Mouse (Mus musculus) ES-E14 (cell line): ENCODE data around the gene Rec114. TPM values are rescaled to one million over a fixed set of nuclear protein-coding genes. Genes with fewer than 3 reads are reported as not detected.
A peak's percentile ranks its signal among the peaks of the same experiment; 100 is the strongest.

Experiments used
- DNase-seq: peaks from one replicate; pipeline ENCODE4 v3.0.0-alpha.2; 2013; ENCODE audit warnings: low read depth, low spot score
- H3K27ac ChIP-seq: 2 replicates; pipeline ENCODE4 v1.5.1; 2012; ENCODE audit warnings: low read depth, mild to moderate bottlenecking, low read length, moderate library complexity, mixed read lengths; ENCODE audit not compliant: poor library complexity, insufficient read depth, severe bottlenecking
- H3K36me3 ChIP-seq: 2 replicates; pipeline ENCODE4 v1.6.1; 2012; ENCODE audit warnings: mild to moderate bottlenecking, low read length, moderate library complexity, mixed read lengths; ENCODE audit not compliant: control insufficient read depth, poor library complexity, insufficient read depth, severe bottlenecking
- H3K4me1 ChIP-seq, 2 experiments: fragments of 150-350 bp in 1 of 2; sonication (generic) in 1 of 2; 2 replicates each; pipeline ENCODE4 v1.6.1; 2012; ENCODE audit warnings: low read length in 2 of 2, mild to moderate bottlenecking in 1 of 2, mixed read lengths in 1 of 2; ENCODE audit not compliant: control insufficient read depth in 2 of 2, insufficient read depth in 2 of 2, poor library complexity in 1 of 2
- H3K4me3 ChIP-seq, 2 experiments: fragments of 150-350 bp in 1 of 2; sonication (generic) in 1 of 2; 2 replicates each; pipeline ENCODE4 v1.5.1; 2012; ENCODE audit warnings: low read length in 2 of 2, low read depth in 1 of 2, mild to moderate bottlenecking in 1 of 2, mixed read lengths in 1 of 2; ENCODE audit not compliant: insufficient read depth in 1 of 2, poor library complexity in 1 of 2, severe bottlenecking in 1 of 2
- H3K9ac ChIP-seq: 2 replicates; pipeline ENCODE4 v1.6.1; 2012; ENCODE audit warnings: low read depth, mild to moderate bottlenecking, low read length, mixed read lengths; ENCODE audit not compliant: poor library complexity, insufficient read depth, severe bottlenecking
- H3K9me3 ChIP-seq: fragments of 150-350 bp; sonication (generic); 2 replicates; pipeline ENCODE4 v1.6.1; 2012; ENCODE audit warnings: low read depth, mild to moderate bottlenecking, low read length; ENCODE audit not compliant: control insufficient read depth, insufficient read depth
- CHD2 ChIP-seq: IDR thresholded peaks from 2 replicates; pipeline ENCODE4 v1.6.1; 2014; ENCODE audit warnings: mild to moderate bottlenecking, low read depth, low read length, inconsistent platforms
- HCFC1 ChIP-seq: IDR thresholded peaks from 2 replicates; pipeline ENCODE4 v1.6.1; 2012; ENCODE audit warnings: low read length, inconsistent platforms, borderline replicate concordance; ENCODE audit not compliant: insufficient read depth
- MAFK ChIP-seq: IDR thresholded peaks from 2 replicates; pipeline ENCODE4 v1.6.1; 2014; ENCODE audit warnings: mild to moderate bottlenecking, low read depth, low read length, inconsistent platforms; ENCODE audit not compliant: insufficient read depth
- ZC3H11A ChIP-seq: IDR thresholded peaks from 2 replicates; pipeline ENCODE4 v1.6.1; 2012; ENCODE audit warnings: low read depth, mild to moderate bottlenecking, inconsistent platforms, low read length, borderline replicate concordance
- ZNF384 ChIP-seq: IDR thresholded peaks from 2 replicates; pipeline ENCODE4 v1.6.1; 2012; ENCODE audit warnings: low read depth, low read length, inconsistent platforms
- in situ Hi-C, 2 experiments: fragments of 600-800 bp; cut with MboI; formaldehyde crosslinking; loops; one replicate each; pipeline ENCODE4 v1.15.1; 2025; ENCODE audit warnings: low sequenced_read_pairs in 2 of 2, inconsistent platforms in 1 of 2; ENCODE audit not compliant: unreplicated experiment in 2 of 2
- total RNA-seq: library from RNA; depleted of rRNA; stranded (reverse); fragments of 300-350 nt; gene quantifications from 2 replicates; pipeline ENCODE4 v1.2.3, GENCODE M21; 2012

Rec114 gene
- total RNA-seq, 1 experiment = 16.7 TPM

GRCm38 (mm10) chr9:58716886-58717285 lies 26.9 kb downstream of the Rec114 start:
- no peaks in the 10 kb centered on the region for H3K4me1 ChIP-seq
- in situ Hi-C loops = no loop called here
- H3K27ac ChIP-seq = no peak overlapping the region
- no peak overlapping the region for H3K9ac ChIP-seq
- no peaks in the 10 kb centered on the region for H3K36me3 ChIP-seq
- no peaks in the 10 kb centered on the region for H3K9me3 ChIP-seq
- DNase-seq = no peak
- TF ChIP-seq ZNF384 (no peak), CHD2 (no peak)
- H3K4me3 ChIP-seq = no peak overlapping the region

- H3K4me3 ChIP-seq = no peak overlapping the region
- H3K36me3 ChIP-seq = no peaks in the 10 kb centered on the region
- no peak overlapping the region for H3K27ac ChIP-seq
- TF ChIP-seq ZNF384 (no peak), ZC3H11A (no peak), HCFC1 (no peak), MAFK (no peak), CHD2 (no peak)
- no peaks in the 10 kb centered on the region for H3K9me3 ChIP-seq
- in situ Hi-C loops = no loop called here
- no peak for DNase-seq
- H3K4me1 ChIP-seq = no peaks in the 10 kb centered on the region
- H3K9ac ChIP-seq = no peak overlapping the region
Observed at GRCm38 (mm10) chr9:58710642-58711041, 33.1 kb downstream of the Rec114 start.

- no peaks in the 10 kb centered on the region for H3K36me3 ChIP-seq
- H3K9me3 ChIP-seq = no peaks in the 10 kb centered on the region
- no peaks in the 10 kb centered on the region for H3K4me1 ChIP-seq
- in situ Hi-C loops = no loop called here
- no peak overlapping the region for H3K27ac ChIP-seq
- DNase-seq = peak; percentile 75
- peak; percentile 46; the same call in 1 of the 2 replicates for TF ChIP-seq ZC3H11A
- TF ChIP-seq HCFC1 = no peak
- no peak overlapping the region for H3K4me3 ChIP-seq
- no peak overlapping the region for H3K9ac ChIP-seq
Observed at GRCm38 (mm10) chr9:58709939-58710338, 33.8 kb downstream of the Rec114 start.

- no peaks in the 10 kb centered on the region for H3K4me1 ChIP-seq
- no peaks in the 10 kb centered on the region for H3K36me3 ChIP-seq
- no peak for DNase-seq
- in situ Hi-C loops = no loop called here
- no peak overlapping the region for H3K4me3 ChIP-seq
- no peak overlapping the region for H3K9ac ChIP-seq
- H3K27ac ChIP-seq = no peak overlapping the region
- TF ChIP-seq CHD2 = no peak
- TF ChIP-seq MAFK = no peak
- TF ChIP-seq ZNF384 = no peak
- TF ChIP-seq ZC3H11A = no peak
- TF ChIP-seq HCFC1 = no peak
- no peaks in the 10 kb centered on the region for H3K9me3 ChIP-seq
Observed at GRCm38 (mm10) chr9:58707796-58708195, 36.0 kb downstream of the Rec114 start.

- TF ChIP-seq CHD2 = no peak
- no peak for TF ChIP-seq ZC3H11A
- TF ChIP-seq ZNF384 = no peak
- no peak for TF ChIP-seq MAFK
- no peak for TF ChIP-seq HCFC1
- Histone ChIP-seq H3K36me3 (no peaks in the 10 kb centered on the region), H3K9ac (no peak overlapping the region), H3K4me3 (no peak overlapping the region), H3K27ac (no peak overlapping the region), H3K9me3 (no peaks in the 10 kb centered on the region), H3K4me1 (no peaks in the 10 kb centered on the region)
- DNase-seq = no peak
- in situ Hi-C loops = no loop called here
Observed at GRCm38 (mm10) chr9:58706024-58706423, 37.7 kb downstream of the Rec114 start.
